ENCODE assay signal across 23 mouse cellular contexts in genomic region chr15:79919787-79920186, GRCm38 (mm10). TPM values are rescaled to one million over a fixed set of nuclear protein-coding genes. Genes with fewer than 3 reads are reported as not detected.
DNase-seq lines count a peak whose midpoint lies in the region; ATAC-seq and TF ChIP-seq lines count a peak whose summit lies in the region.
"Had no signal": no experiment of that assay in that cellular context is flagged by ENCODE, and none has a peak within 500 bp of the region (broad histone marks: within the 10 kb centered on the region; RNA-seq: fewer than 3 reads in every experiment).

No protein-coding gene starts in this region.

- 0 out of 2 replicates have a peak, but pooled peaks have one; percentile 4 for TF ChIP-seq CTCF in forebrain, postnatal 0 days (IDR thresholded peaks at IDR 0.05; ENCODE audit: low read depth)
- TF ChIP-seq CTCF in liver, postnatal 0 days (IDR thresholded peaks at IDR 0.05; ENCODE audit: low read depth) = 0 out of 2 replicates have a peak, but pooled peaks have one; percentile 31
- TF ChIP-seq CTCF in E14TG2a.4 (conservative IDR thresholded peaks at IDR 0.05; ENCODE audit: low read length) = no peak

- H3K4me2 ChIP-seq in forebrain, postnatal 0 days (ENCODE audit: low read depth) = no peak overlapping the region
- H3K4me2 ChIP-seq in liver, postnatal 0 days (ENCODE audit: low read depth, low read length) = no peak overlapping the region
- H3K4me2 ChIP-seq in liver, embryonic 12.5 days = no peak overlapping the region
- H3K4me2 ChIP-seq: embryonic facial prominence, embryonic 15.5 days; forebrain, embryonic 15.5 days; heart, embryonic 13.5 days; hindbrain, embryonic 15.5 days had no signal

- peaks cover 16% of the 10 kb centered on the region; the same call in 1 of the 2 replicates for H3K36me3 ChIP-seq in forebrain, postnatal 0 days (ENCODE audit: insufficient read depth)
- H3K36me3 ChIP-seq in forebrain, embryonic 10.5 days (replicated peaks) = peaks cover 32% of the 10 kb centered on the region
- H3K36me3 ChIP-seq in liver, postnatal 0 days (replicated peaks; ENCODE audit: insufficient read depth, low read length) = no peaks in the 10 kb centered on the region; the same call in 1 of the 2 replicates
- 0 out of 2 replicates have a peak, but pooled peaks cover 7% of the 10 kb centered on the region for H3K36me3 ChIP-seq in liver, embryonic 12.5 days
- peaks cover 92% of the 10 kb centered on the region for H3K36me3 ChIP-seq in E14TG2a.4 (ENCODE audit: insufficient read depth, low read length)
- H3K36me3 ChIP-seq: embryonic facial prominence, embryonic 15.5 days; heart, embryonic 13.5 days had no signal

- WGBS in forebrain, postnatal 0 days = 61% methylated on average over 2 of the region's 2 CpGs
- 66% methylated on average over 2 of the region's 2 CpGs for WGBS in forebrain, embryonic 10.5 days
- WGBS in liver, postnatal 0 days (ENCODE audit: insufficient replicate concordance) = 28% methylated on average over 2 of the region's 2 CpGs
- WGBS in liver, embryonic 12.5 days (ENCODE audit: insufficient replicate concordance) = 40% methylated on average over 2 of the region's 2 CpGs

- intact Hi-C loops in left cerebral cortex, postnatal 4 days (cut with DNase I) = loop anchor here (10.0 kb wide), 2 partner anchors 95 to 165 kb away; no protein-coding TSS in a partner anchor

- no peak overlapping the region for H3K27ac ChIP-seq in forebrain, postnatal 0 days (ENCODE audit: low read depth, low read length)
- no peak overlapping the region for H3K27ac ChIP-seq in forebrain, embryonic 10.5 days
- H3K27ac ChIP-seq in liver, postnatal 0 days (ENCODE audit: low read depth) = no peak overlapping the region
- no peak overlapping the region for H3K27ac ChIP-seq in liver, embryonic 12.5 days
- H3K27ac ChIP-seq: embryonic facial prominence, embryonic 15.5 days; forebrain, embryonic 15.5 days; heart, embryonic 13.5 days; hindbrain, embryonic 15.5 days had no signal

- no peak for ATAC-seq in forebrain, postnatal 0 days
- no peak for ATAC-seq in liver, postnatal 0 days
- ATAC-seq in liver, embryonic 12.5 days = no peak
- 0 out of 2 replicates have a peak, but pooled peaks have one; percentile 32 for ATAC-seq in megakaryocyte-erythroid progenitor cell, adult 5-6 weeks (replicated peaks; ENCODE audit: low FRiP score, low TSS enrichment, poor library complexity, severe bottlenecking)
- ATAC-seq in monocyte, adult 5-6 weeks (replicated peaks; ENCODE audit: insufficient number of reproducible peaks, low FRiP score, low TSS enrichment, poor library complexity, severe bottlenecking) = no peak
- ATAC-seq: CD4-positive, CD25-positive, alpha-beta regulatory T cell, adult 4 months; forebrain, embryonic 15.5 days had no signal

- H3K9ac ChIP-seq in forebrain, postnatal 0 days = no peak overlapping the region
- H3K9ac ChIP-seq in liver, postnatal 0 days (replicated peaks) = no peak overlapping the region
- H3K9ac ChIP-seq in liver, embryonic 12.5 days = no peak overlapping the region
- H3K9ac ChIP-seq: embryonic facial prominence, embryonic 15.5 days; forebrain, embryonic 15.5 days; heart, embryonic 13.5 days; hindbrain, embryonic 15.5 days had no signal

- H3K4me1 ChIP-seq in forebrain, postnatal 0 days (ENCODE audit: insufficient read depth) = no peaks in the 10 kb centered on the region
- no peaks in the 10 kb centered on the region; the same call in 1 of the 2 replicates for H3K4me1 ChIP-seq in forebrain, embryonic 10.5 days
- H3K4me1 ChIP-seq in liver, postnatal 0 days (ENCODE audit: insufficient read depth) = no peaks in the 10 kb centered on the region
- no peaks in the 10 kb centered on the region for H3K4me1 ChIP-seq in liver, embryonic 12.5 days
- H3K4me1 ChIP-seq in E14TG2a.4 (replicated peaks; ENCODE audit: low read depth, low read length) = peaks cover 79% of the 10 kb centered on the region
- H3K4me1 ChIP-seq: embryonic facial prominence, embryonic 15.5 days; forebrain, embryonic 15.5 days; heart, embryonic 13.5 days; hindbrain, embryonic 15.5 days had no signal

- TF ChIP-seq EP300 in liver, postnatal 0 days (IDR thresholded peaks at IDR 0.05; ENCODE audit: low read depth) = no peak

- H3K4me3 ChIP-seq in forebrain, postnatal 0 days (ENCODE audit: low read depth, low read length) = no peak overlapping the region
- H3K4me3 ChIP-seq in forebrain, embryonic 10.5 days = no peak overlapping the region
- H3K4me3 ChIP-seq in liver, postnatal 0 days (ENCODE audit: low read depth, low read length) = no peak overlapping the region
- no peak overlapping the region for H3K4me3 ChIP-seq in liver, embryonic 12.5 days
- H3K4me3 ChIP-seq in E14TG2a.4 (replicated peaks; ENCODE audit: low read length) = peak overlapping the region; percentile 60; the same call in 1 of the 2 replicates
- H3K4me3 ChIP-seq: embryonic facial prominence, embryonic 15.5 days; erythroblast, embryonic 14.5 days; forebrain, embryonic 15.5 days; heart, embryonic 13.5 days; hindbrain, embryonic 15.5 days had no signal

- H3K27me3 ChIP-seq in forebrain, postnatal 0 days (ENCODE audit: insufficient read depth, low read length) = no peaks in the 10 kb centered on the region
- no peaks in the 10 kb centered on the region for H3K27me3 ChIP-seq in forebrain, embryonic 10.5 days (ENCODE audit: poor library complexity, severe bottlenecking)
- no peaks in the 10 kb centered on the region for H3K27me3 ChIP-seq in liver, postnatal 0 days (ENCODE audit: insufficient read depth, low read length)
- H3K27me3 ChIP-seq in liver, embryonic 12.5 days (replicated peaks) = no peaks in the 10 kb centered on the region
- no peaks in the 10 kb centered on the region for H3K27me3 ChIP-seq in E14TG2a.4 (ENCODE audit: insufficient read depth, low read length)
- H3K27me3 ChIP-seq: embryonic facial prominence, embryonic 15.5 days; forebrain, embryonic 15.5 days; hindbrain, embryonic 15.5 days had no signal

- no peak for DNase-seq in forebrain, postnatal 0 days
- DNase-seq in forebrain, embryonic 10.5 days (ENCODE audit: extremely low spot score, low spot score) = no peak
- DNase-seq in liver, postnatal 0 days = no peak
- DNase-seq in left cerebral cortex, postnatal 4 days = no peak
- DNase-seq: adrenal gland, adult 8-10 months; adrenal gland, postnatal 36 days; cerebellum, adult 11 months; cerebellum, adult 8-10 months; cerebellum, postnatal 14 days; embryo, embryonic 11 days; gastrocnemius, postnatal 25 days; heart, adult 11 months; heart, postnatal 36 days had no signal

- no peaks in the 10 kb centered on the region for H3K9me3 ChIP-seq in forebrain, postnatal 0 days (ENCODE audit: low read length)
- no peaks in the 10 kb centered on the region for H3K9me3 ChIP-seq in forebrain, embryonic 10.5 days
- H3K9me3 ChIP-seq in liver, postnatal 0 days (ENCODE audit: low read length) = no peaks in the 10 kb centered on the region
- H3K9me3 ChIP-seq in liver, embryonic 12.5 days (replicated peaks) = no peaks in the 10 kb centered on the region
- no peaks in the 10 kb centered on the region for H3K9me3 ChIP-seq in E14TG2a.4 (ENCODE audit: low read length)
- H3K9me3 ChIP-seq: embryonic facial prominence, embryonic 15.5 days; forebrain, embryonic 15.5 days; heart, embryonic 13.5 days; hindbrain, embryonic 15.5 days had no signal

RNA-seq across cellular contexts. Expression of gene Apobec3, which starts 28.3 kb away (rescaled TPM):
- total RNA-seq in forebrain, postnatal 0 days (2014; rRNA removed) = 4.0 and 5.3 TPM in 2 replicates
- polyA plus RNA-seq in forebrain, postnatal 0 days (2015; fragmentation: Nextera tagmentation; extraction: Ambion mirVana) = 3.1 and 3.6 TPM in 2 replicates
- 9.2 and 11.0 TPM in 2 replicates for polyA plus RNA-seq in forebrain, embryonic 10.5 days (2016; fragmentation: Nextera tagmentation; extraction: Ambion mirVana)
- polyA plus RNA-seq in liver, postnatal 0 days (2015; fragmentation: Nextera tagmentation; extraction: Ambion mirVana) = 34.6 and 38.1 TPM in 2 replicates
- polyA plus RNA-seq in liver, embryonic 12.5 days (2016; fragmentation: Nextera tagmentation; extraction: Ambion mirVana) = 54.7 and 57.4 TPM in 2 replicates
- 243 and 293 TPM in 2 replicates for total RNA-seq in megakaryocyte-erythroid progenitor cell, adult 5-6 weeks (2014; fragmentation: Nextera tagmentation)
- 135 and 175 TPM in 2 replicates for total RNA-seq in megakaryocyte-erythroid progenitor cell, adult 5-6 weeks (2017)
- total RNA-seq in monocyte, adult 5-6 weeks (2017) = 85.0 to 218 TPM (median 113 TPM) in 3 replicates
- 1 to 10 TPM; 4.7 to 6.0 TPM for total RNA-seq in left cerebral cortex, postnatal 4 days (2021)

RNA-seq across cellular contexts. Expression of gene Cbx7, which starts 51.1 kb away (rescaled TPM):
- 6.4 and 11.1 TPM in 2 replicates for total RNA-seq in forebrain, postnatal 0 days (2014; rRNA removed)
- polyA plus RNA-seq in forebrain, postnatal 0 days (2015; fragmentation: Nextera tagmentation; extraction: Ambion mirVana) = 2.4 and 3.1 TPM in 2 replicates
- polyA plus RNA-seq in forebrain, embryonic 10.5 days (2016; fragmentation: Nextera tagmentation; extraction: Ambion mirVana) = 2.8 and 3.9 TPM in 2 replicates
- 1.0 and 1.2 TPM in 2 replicates for polyA plus RNA-seq in liver, postnatal 0 days (2015; fragmentation: Nextera tagmentation; extraction: Ambion mirVana)
- polyA plus RNA-seq in liver, embryonic 12.5 days (2016; fragmentation: Nextera tagmentation; extraction: Ambion mirVana) = 1.8 and 2.0 TPM in 2 replicates
- total RNA-seq in megakaryocyte-erythroid progenitor cell, adult 5-6 weeks (2014; fragmentation: Nextera tagmentation) = 6.8 and 9.9 TPM in 2 replicates
- total RNA-seq in megakaryocyte-erythroid progenitor cell, adult 5-6 weeks (2017) = 2.5 and 4.4 TPM in 2 replicates
- total RNA-seq in monocyte, adult 5-6 weeks (2017) = 17.8 to 33.8 TPM (median 17.9 TPM) in 3 replicates
- total RNA-seq in left cerebral cortex, postnatal 4 days (2021) = 1 to 10 TPM; 5.6 to 6.8 TPM

Comparison
In these comparisons a context has a peak if more than half of its experiments do, and no peak if none do; other contexts are left out.
1. RNA of gene Apobec3, which starts 28.3 kb away (total RNA-seq): 135 to 293 TPM in megakaryocyte-erythroid progenitor cell, adult 5-6 weeks and 85.0 to 218 TPM in monocyte, adult 5-6 weeks; 4.7 to 6.0 TPM in left cerebral cortex, postnatal 4 days and 4.0 to 5.3 TPM in forebrain, postnatal 0 days; every median in the first group is over 10 times any median in the second.